24 mouse cellular contexts compared by ENCODE assay signal in the genomic region with DNA sequence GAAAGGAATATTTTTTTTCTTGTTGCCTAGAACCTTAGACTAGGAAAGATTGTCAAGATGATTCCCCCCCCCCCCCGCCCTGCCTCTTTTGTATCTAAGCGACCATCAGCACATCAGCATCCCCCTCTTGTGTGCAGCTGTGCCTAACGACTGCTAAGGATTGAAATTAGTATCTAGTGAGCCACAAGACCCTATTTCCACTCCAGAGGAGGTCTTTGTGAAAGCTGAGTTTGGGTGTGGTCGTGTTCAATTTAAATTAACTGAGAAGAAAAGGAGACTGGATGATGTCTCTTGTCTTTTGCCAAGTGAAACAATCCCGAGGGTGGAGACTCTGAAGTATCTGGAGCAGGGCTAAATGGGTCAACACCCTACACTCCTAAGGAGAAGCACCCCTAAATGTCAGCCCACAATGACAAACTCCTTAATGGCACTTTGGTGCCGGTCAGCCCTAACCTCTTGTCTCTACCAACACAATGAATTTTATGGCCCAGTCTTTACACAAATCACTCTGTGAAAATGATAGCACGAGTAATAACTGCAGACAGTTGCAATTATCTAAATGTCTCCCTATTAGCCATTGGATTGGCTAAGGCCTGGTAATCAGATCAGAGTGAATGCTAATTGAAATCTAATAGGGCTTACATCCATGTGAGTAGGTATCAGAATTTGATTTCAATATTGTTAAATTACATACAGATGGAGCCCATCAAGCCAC. TPM values are rescaled to one million over a fixed set of nuclear protein-coding genes. Genes with fewer than 3 reads are reported as not detected.
DNase-seq lines count a peak whose midpoint lies in the region; ATAC-seq and TF ChIP-seq lines count a peak whose summit lies in the region.
"Had no signal": no experiment of that assay in that cellular context is flagged by ENCODE, and none has a peak within 500 bp of the region (broad histone marks: within the 10 kb centered on the region; RNA-seq: fewer than 3 reads in every experiment).

No protein-coding gene starts in this region.

- no peaks in the 10 kb centered on the region; the same call in 1 of the 2 replicates for H3K27me3 ChIP-seq in forebrain, embryonic 16.5 days (replicated peaks; ENCODE audit: control insufficient read depth, insufficient read depth, low read length)
- H3K27me3 ChIP-seq in forebrain, embryonic 10.5 days (ENCODE audit: poor library complexity, severe bottlenecking) = peaks cover 9% of the 10 kb centered on the region
- H3K27me3 ChIP-seq in E14TG2a.4 (ENCODE audit: insufficient read depth, low read length) = no peaks in the 10 kb centered on the region
- H3K27me3 ChIP-seq: CH12.LX; limb, embryonic 13.5 days had no signal

- no peaks in the 10 kb centered on the region for H3K4me1 ChIP-seq in forebrain, embryonic 16.5 days (replicated peaks; ENCODE audit: control insufficient read depth, insufficient read depth, low read length)
- no peaks in the 10 kb centered on the region for H3K4me1 ChIP-seq in forebrain, embryonic 10.5 days
- peaks cover 80% of the 10 kb centered on the region for H3K4me1 ChIP-seq in E14TG2a.4 (replicated peaks; ENCODE audit: low read depth, low read length)
- H3K4me1 ChIP-seq: kidney, embryonic 15.5 days; limb, embryonic 13.5 days; liver, embryonic 13.5 days had no signal

- H3K4me3 ChIP-seq in forebrain, embryonic 16.5 days (replicated peaks; ENCODE audit: low read length) = no peak overlapping the region
- no peak overlapping the region for H3K4me3 ChIP-seq in forebrain, embryonic 10.5 days
- peak overlapping the region; percentile 39; the same call in 1 of the 2 replicates for H3K4me3 ChIP-seq in E14TG2a.4 (replicated peaks; ENCODE audit: low read length)
- H3K4me3 ChIP-seq: gastrocnemius, adult 2 months; heart, embryonic 12.5 days; kidney, embryonic 15.5 days; limb, embryonic 13.5 days; liver, embryonic 13.5 days had no signal

- H3K27ac ChIP-seq in forebrain, embryonic 16.5 days (ENCODE audit: low read length) = no peak overlapping the region
- H3K27ac ChIP-seq in forebrain, embryonic 10.5 days = no peak overlapping the region
- H3K27ac ChIP-seq: gastrocnemius, adult 2 months; kidney, embryonic 15.5 days; limb, embryonic 13.5 days; liver, embryonic 13.5 days; stomach, postnatal 0 days had no signal

- H3K9me3 ChIP-seq in forebrain, embryonic 16.5 days (ENCODE audit: control insufficient read depth, low read length) = no peaks in the 10 kb centered on the region
- no peaks in the 10 kb centered on the region for H3K9me3 ChIP-seq in forebrain, embryonic 10.5 days
- H3K9me3 ChIP-seq in E14TG2a.4 (ENCODE audit: low read length) = peaks cover 8% of the 10 kb centered on the region
- H3K9me3 ChIP-seq: heart, embryonic 12.5 days; kidney, embryonic 15.5 days; liver, embryonic 13.5 days had no signal

- no peak for TF ChIP-seq CTCF in E14TG2a.4 (conservative IDR thresholded peaks at IDR 0.05; ENCODE audit: low read length)

- H3K36me3 ChIP-seq in forebrain, embryonic 16.5 days (ENCODE audit: control insufficient read depth, insufficient read depth) = no peaks in the 10 kb centered on the region
- no peaks in the 10 kb centered on the region for H3K36me3 ChIP-seq in forebrain, embryonic 10.5 days (replicated peaks)
- peaks cover 3% of the 10 kb centered on the region; the same call in 1 of the 2 replicates for H3K36me3 ChIP-seq in E14TG2a.4 (ENCODE audit: insufficient read depth, low read length)
- H3K36me3 ChIP-seq: heart, embryonic 12.5 days; kidney, embryonic 15.5 days; limb, embryonic 13.5 days; liver, embryonic 13.5 days had no signal

- no peak overlapping the region for H3K9ac ChIP-seq in forebrain, embryonic 16.5 days (replicated peaks; ENCODE audit: low read depth, low read length)
- H3K9ac ChIP-seq: heart, embryonic 12.5 days; kidney, embryonic 15.5 days; limb, embryonic 13.5 days; liver, embryonic 13.5 days; lung, embryonic 14.5 days had no signal

- no peak for DNase-seq in forebrain, embryonic 10.5 days (ENCODE audit: extremely low spot score, low spot score)
- peak; percentile 94 for DNase-seq in R1 (ENCODE audit: low read depth, low spot score)
- DNase-seq in lung, postnatal 4 days = no peak
- no peak for DNase-seq in frontal cortex, postnatal 10 days (ENCODE audit: low spot score in 2 of 2)
- no peak for DNase-seq in cerebellum, postnatal 4 days (ENCODE audit: low spot score in 2 of 2)
- DNase-seq: cerebellum, adult 11 months had no signal

- WGBS in forebrain, embryonic 16.5 days = 43% methylated on average over 7 of the region's 7 CpGs
- 52% methylated on average over 7 of the region's 7 CpGs for WGBS in forebrain, embryonic 10.5 days

- no peak overlapping the region for H3K4me2 ChIP-seq in forebrain, embryonic 16.5 days (ENCODE audit: low read length)
- H3K4me2 ChIP-seq: kidney, embryonic 15.5 days; limb, embryonic 13.5 days; liver, embryonic 13.5 days; lung, embryonic 14.5 days; midbrain, embryonic 11.5 days had no signal

- ATAC-seq in forebrain, embryonic 16.5 days = peak; percentile 41
- peak; percentile 19; the same call in 1 of the 2 replicates for ATAC-seq in megakaryocyte-erythroid progenitor cell, adult 5-6 weeks (replicated peaks; ENCODE audit: low FRiP score, low TSS enrichment, poor library complexity, severe bottlenecking)

RNA-seq across cellular contexts. Expression of a gene that starts 13.0 kb away (rescaled TPM):
- polyA plus RNA-seq in forebrain, embryonic 16.5 days (2015; fragmentation: Nextera tagmentation; extraction: Ambion mirVana) = 53.4 and 58.5 TPM in 2 replicates
- polyA plus RNA-seq in forebrain, embryonic 10.5 days (2016; fragmentation: Nextera tagmentation; extraction: Ambion mirVana) = 34.3 and 36.1 TPM in 2 replicates
- 13.8 and 29.4 TPM in 2 replicates for total RNA-seq in megakaryocyte-erythroid progenitor cell, adult 5-6 weeks (2014; fragmentation: Nextera tagmentation)
- total RNA-seq in megakaryocyte-erythroid progenitor cell, adult 5-6 weeks (2017) = 71.6 and 81.5 TPM in 2 replicates

RNA-seq across cellular contexts. Expression of a gene that starts 59.6 kb away (rescaled TPM):
- polyA plus RNA-seq in forebrain, embryonic 16.5 days (2015; fragmentation: Nextera tagmentation; extraction: Ambion mirVana) = not detected in 2 replicates
- not detected in 2 replicates for polyA plus RNA-seq in forebrain, embryonic 10.5 days (2016; fragmentation: Nextera tagmentation; extraction: Ambion mirVana)
- not detected in 2 replicates for total RNA-seq in megakaryocyte-erythroid progenitor cell, adult 5-6 weeks (2014; fragmentation: Nextera tagmentation)
- not detected in 2 replicates for total RNA-seq in megakaryocyte-erythroid progenitor cell, adult 5-6 weeks (2017)
- total RNA-seq: adrenal gland, postnatal 25 days; CH12.LX; granulocyte monocyte progenitor cell, adult 5-6 weeks; heart, postnatal 14 days; layer of hippocampus, postnatal 14 days; left cerebral cortex, postnatal 10 days had no signal
- polyA plus RNA-seq: heart, embryonic 12.5 days; intestine, embryonic 14.5 days; kidney, embryonic 15.5 days; limb, embryonic 13.5 days; liver, embryonic 13.5 days; lung, embryonic 14.5 days; midbrain, embryonic 11.5 days; stomach, postnatal 0 days had no signal
